Mouse (Mus musculus): ENCODE measurements at regions not wholly inside any gene's neighbourhood (a gene's known extent, or its start where the extent isn't known, plus 50 kb on each side); places are given as distances from the start of the nearest gene placed in this dataset.
A peak's percentile ranks its signal among the peaks of the same experiment; 100 is the strongest.

- Histone ChIP-seq H3K4me3 (ENCODE audit: insufficient read depth, poor library complexity, severe bottlenecking) (no peak overlapping the region), H3ac (ENCODE audit: control insufficient read depth, insufficient read length, low read depth) (no peak overlapping the region), H3K36me3 (ENCODE audit: control insufficient read depth, insufficient read depth) (no peaks in the 10 kb centered on the region), H3K27me3 (ENCODE audit: control insufficient read depth, insufficient read depth, insufficient read length) (no peaks in the 10 kb centered on the region), H3K79me2 (ENCODE audit: control insufficient read depth, insufficient read depth) (no peaks in the 10 kb centered on the region), H3K79me3 (ENCODE audit: low read depth) (no peaks in the 10 kb centered on the region)
- TF ChIP-seq USF1 (IDR thresholded peaks at IDR 0.05; ENCODE audit: low read depth), result no peak
- TF ChIP-seq MYOD1 (IDR thresholded peaks at IDR 0.05; ENCODE audit: control insufficient read depth, insufficient read length, low read depth), result no peak
- TF ChIP-seq CEBPB (IDR thresholded peaks at IDR 0.05; ENCODE audit: low read depth), result no peak
- TF ChIP-seq MAX (IDR thresholded peaks at IDR 0.05), result no peak
- TF ChIP-seq CTCF (IDR thresholded peaks at IDR 0.05; ENCODE audit: control insufficient read depth, insufficient read depth, insufficient read length), result no peak
- no peak for TF ChIP-seq MYOG (IDR thresholded peaks at IDR 0.05; ENCODE audit: control insufficient read depth, extremely low read depth, insufficient read length)
- TF ChIP-seq FOSL1 (IDR thresholded peaks at IDR 0.05; ENCODE audit: insufficient read depth, low read length, poor library complexity, severe bottlenecking), result no peak
These were observed 94.7 kb upstream of the Wnt4 start for GRCm38 (mm10) chr4:137182547-137182946.

GRCm38 (mm10) chr4:137181252-137181651 lies 96.0 kb upstream of the Wnt4 start:
- Histone ChIP-seq H3K27me3 (ENCODE audit: control insufficient read depth, insufficient read depth, insufficient read length) (no peaks in the 10 kb centered on the region), H3K79me2 (ENCODE audit: control insufficient read depth, insufficient read depth) (no peaks in the 10 kb centered on the region), H3K36me3 (ENCODE audit: control insufficient read depth, insufficient read depth) (no peaks in the 10 kb centered on the region), H3ac (ENCODE audit: control insufficient read depth, insufficient read length, low read depth) (no peak overlapping the region), H3K79me3 (ENCODE audit: low read depth) (no peaks in the 10 kb centered on the region), H3K4me3 (ENCODE audit: insufficient read depth, poor library complexity, severe bottlenecking) (no peak overlapping the region)
- no peak for TF ChIP-seq MYOD1 (IDR thresholded peaks at IDR 0.05; ENCODE audit: control insufficient read depth, insufficient read length, low read depth)

- Histone ChIP-seq H3K79me3 (ENCODE audit: low read depth) (no peaks in the 10 kb centered on the region), H3K27me3 (ENCODE audit: control insufficient read depth, insufficient read depth, insufficient read length) (peaks cover 8% of the 10 kb centered on the region), H3ac (ENCODE audit: control insufficient read depth, insufficient read length, low read depth) (no peak overlapping the region), H3K79me2 (ENCODE audit: control insufficient read depth, insufficient read depth) (no peaks in the 10 kb centered on the region), H3K4me3 (ENCODE audit: insufficient read depth, poor library complexity, severe bottlenecking) (no peak overlapping the region), H3K36me3 (ENCODE audit: control insufficient read depth, insufficient read depth) (no peaks in the 10 kb centered on the region)
- TF ChIP-seq MYOD1 (IDR thresholded peaks at IDR 0.05; ENCODE audit: control insufficient read depth, insufficient read length, low read depth) (no peak), MYOG (IDR thresholded peaks at IDR 0.05; ENCODE audit: control insufficient read depth, extremely low read depth, insufficient read length) (no peak), MAX (IDR thresholded peaks at IDR 0.05) (no peak), CTCF (IDR thresholded peaks at IDR 0.05; ENCODE audit: control insufficient read depth, insufficient read depth, insufficient read length) (no peak), FOSL1 (IDR thresholded peaks at IDR 0.05; ENCODE audit: insufficient read depth, low read length, poor library complexity, severe bottlenecking) (no peak), USF1 (IDR thresholded peaks at IDR 0.05; ENCODE audit: low read depth) (no peak)
These were observed 97.2 kb upstream of the Wnt4 start for GRCm38 (mm10) chr4:137180083-137180482.

DNA sequence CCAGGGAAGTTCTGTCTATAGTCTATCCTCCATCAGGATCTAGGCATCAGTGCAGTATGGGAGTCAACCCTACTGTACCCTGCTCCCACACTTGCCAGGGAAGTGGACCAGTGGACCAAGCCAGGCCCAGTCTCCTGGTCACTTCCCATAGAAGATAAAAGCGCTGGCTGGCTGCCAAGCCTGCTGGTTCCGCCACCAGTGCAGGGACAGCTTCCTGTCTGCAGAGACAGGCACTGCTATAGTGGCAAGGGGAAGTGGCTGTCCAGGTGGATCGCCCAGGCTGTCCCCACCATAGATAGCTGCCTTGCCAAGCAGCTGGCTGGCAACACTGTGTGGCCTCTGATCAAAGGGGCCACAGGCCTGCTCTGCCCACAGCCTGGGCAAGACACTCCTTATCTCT lies 98.5 kb upstream of the Wnt4 start:
- Histone ChIP-seq H3K27me3 (ENCODE audit: control insufficient read depth, insufficient read depth, insufficient read length) (peaks cover 8% of the 10 kb centered on the region), H3K79me2 (ENCODE audit: control insufficient read depth, insufficient read depth) (no peaks in the 10 kb centered on the region), H3K79me3 (ENCODE audit: low read depth) (no peaks in the 10 kb centered on the region), H3K36me3 (ENCODE audit: control insufficient read depth, insufficient read depth) (no peaks in the 10 kb centered on the region), H3ac (ENCODE audit: control insufficient read depth, insufficient read length, low read depth) (no peak overlapping the region), H3K4me3 (ENCODE audit: insufficient read depth, poor library complexity, severe bottlenecking) (no peak overlapping the region)
- TF ChIP-seq CTCF (IDR thresholded peaks at IDR 0.05; ENCODE audit: control insufficient read depth, insufficient read depth, insufficient read length), result no peak
- no peak for TF ChIP-seq USF1 (IDR thresholded peaks at IDR 0.05; ENCODE audit: low read depth)
- no peak for TF ChIP-seq MYOG (IDR thresholded peaks at IDR 0.05; ENCODE audit: control insufficient read depth, extremely low read depth, insufficient read length)
- no peak for TF ChIP-seq FOSL1 (IDR thresholded peaks at IDR 0.05; ENCODE audit: insufficient read depth, low read length, poor library complexity, severe bottlenecking)
- no peak for TF ChIP-seq MAX (IDR thresholded peaks at IDR 0.05)
- no peak for TF ChIP-seq CEBPB (IDR thresholded peaks at IDR 0.05; ENCODE audit: low read depth)
- TF ChIP-seq MYOD1 (IDR thresholded peaks at IDR 0.05; ENCODE audit: control insufficient read depth, insufficient read length, low read depth), result no peak

- H3K27me3 ChIP-seq (ENCODE audit: control insufficient read depth, insufficient read depth, insufficient read length), result peaks cover 26% of the 10 kb centered on the region
- H3K79me3 ChIP-seq (ENCODE audit: low read depth), result no peaks in the 10 kb centered on the region
- no peak overlapping the region for H3K4me3 ChIP-seq (ENCODE audit: insufficient read depth, poor library complexity, severe bottlenecking)
- H3ac ChIP-seq (ENCODE audit: control insufficient read depth, insufficient read length, low read depth), result no peak overlapping the region
- H3K36me3 ChIP-seq (ENCODE audit: control insufficient read depth, insufficient read depth), result no peaks in the 10 kb centered on the region
- H3K79me2 ChIP-seq (ENCODE audit: control insufficient read depth, insufficient read depth), result no peaks in the 10 kb centered on the region
- TF ChIP-seq CEBPB (IDR thresholded peaks at IDR 0.05; ENCODE audit: low read depth), result no peak
- no peak for TF ChIP-seq USF1 (IDR thresholded peaks at IDR 0.05; ENCODE audit: low read depth)
- no peak for TF ChIP-seq MAX (IDR thresholded peaks at IDR 0.05)
- TF ChIP-seq CTCF (IDR thresholded peaks at IDR 0.05; ENCODE audit: control insufficient read depth, insufficient read depth, insufficient read length), result no peak
- TF ChIP-seq FOSL1 (IDR thresholded peaks at IDR 0.05; ENCODE audit: insufficient read depth, low read length, poor library complexity, severe bottlenecking), result no peak
- no peak for TF ChIP-seq MYOD1 (IDR thresholded peaks at IDR 0.05; ENCODE audit: control insufficient read depth, insufficient read length, low read depth)
- no peak for TF ChIP-seq MYOG (IDR thresholded peaks at IDR 0.05; ENCODE audit: control insufficient read depth, extremely low read depth, insufficient read length)
These were observed 112.4 kb upstream of the Wnt4 start for GRCm38 (mm10) chr4:137164933-137165332.

GRCm38 (mm10) chr4:137164429-137164828 lies 112.9 kb upstream of the Wnt4 start:
- Histone ChIP-seq H3ac (ENCODE audit: control insufficient read depth, insufficient read length, low read depth) (no peak overlapping the region), H3K27me3 (ENCODE audit: control insufficient read depth, insufficient read depth, insufficient read length) (peaks cover 28% of the 10 kb centered on the region), H3K79me2 (ENCODE audit: control insufficient read depth, insufficient read depth) (no peaks in the 10 kb centered on the region), H3K4me3 (ENCODE audit: insufficient read depth, poor library complexity, severe bottlenecking) (no peak overlapping the region), H3K36me3 (ENCODE audit: control insufficient read depth, insufficient read depth) (no peaks in the 10 kb centered on the region), H3K79me3 (ENCODE audit: low read depth) (no peaks in the 10 kb centered on the region)
- TF ChIP-seq CEBPB (IDR thresholded peaks at IDR 0.05; ENCODE audit: low read depth) (no peak), CTCF (IDR thresholded peaks at IDR 0.05; ENCODE audit: control insufficient read depth, insufficient read depth, insufficient read length) (peak; percentile 92)
